Mouse (Mus musculus) forebrain, postnatal 0 days (tissue): ENCODE data around the gene Olfr1366. TPM values are rescaled to one million over a fixed set of nuclear protein-coding genes. Genes with fewer than 3 reads are reported as not detected.
A peak's percentile ranks its signal among the peaks of the same experiment; 100 is the strongest.
"Not testable (repeated sequence)": the region's sequence is repeated elsewhere in the genome, so short reads cannot be mapped to it uniquely, and the experiment has no call there.

ENCODE experiments used
- ATAC-seq: fragments of 200-750 bp; cut with Nextera tagmentation; 2 replicates; pipeline ENCODE4 v1.8.0; 2017; ENCODE audit warnings: mild to moderate bottlenecking, moderate library complexity
- DNase-seq: peaks from one replicate; pipeline ENCODE4 v3.0.0-alpha.2; 2015
- H3K27ac ChIP-seq: fragments of 300-500 bp; sonication (generic); 2 replicates; pipeline ENCODE4 v1.5.1; 2014; ENCODE audit warnings: low read depth, mild to moderate bottlenecking, antibody characterized with exemption, low read length, moderate library complexity, mixed read lengths
- H3K27me3 ChIP-seq: fragments of 300-500 bp; sonication (generic); 2 replicates; pipeline ENCODE4 v1.6.1; 2014; ENCODE audit warnings: mild to moderate bottlenecking, low read length, mixed read lengths; ENCODE audit not compliant: insufficient read depth
- H3K36me3 ChIP-seq: fragments of 300-500 bp; sonication (generic); 2 replicates; pipeline ENCODE4 v1.6.1; 2014; ENCODE audit warnings: mild to moderate bottlenecking, moderate library complexity; ENCODE audit not compliant: insufficient read depth
- H3K4me1 ChIP-seq: fragments of 300-500 bp; sonication (generic); 2 replicates; pipeline ENCODE4 v1.6.1; 2014; ENCODE audit warnings: antibody characterized with exemption; ENCODE audit not compliant: insufficient read depth
- H3K4me2 ChIP-seq: fragments of 300-500 bp; sonication (generic); 2 replicates; pipeline ENCODE4 v1.6.1; 2014; ENCODE audit warnings: low read depth, mild to moderate bottlenecking, moderate library complexity
- H3K4me3 ChIP-seq: fragments of 300-500 bp; sonication (generic); 2 replicates; pipeline ENCODE4 v1.5.1; 2014; ENCODE audit warnings: low read depth, low read length, mixed read lengths
- H3K9ac ChIP-seq: fragments of 300-500 bp; sonication (generic); 2 replicates; pipeline ENCODE4 v1.6.1; 2014; ENCODE audit warnings: mild to moderate bottlenecking
- H3K9me3 ChIP-seq: fragments of 300-500 bp; sonication (generic); 2 replicates; pipeline ENCODE4 v1.6.1; 2016; ENCODE audit warnings: low read length
- CTCF ChIP-seq: sonication (generic); IDR thresholded peaks from 2 replicates; pipeline ENCODE4 v1.5.1; 2016; ENCODE audit warnings: antibody characterized with exemption, control low read depth, low read depth
- WGBS: fragments of 180-500 bp; shearing (Covaris S2); extraction: QIAGEN DNeasy Blood & Tissue Kit; methylation state at CpG from one replicate; pipeline ENCODE4 v1.1.7; 2014; 5-methylcytosine and 5-hydroxymethylcytosine counted together
- polyA plus RNA-seq: library from polyadenylated mRNA; unstranded; fragments of >200 nt; fragmentation: Nextera tagmentation; extraction: Ambion mirVana; gene quantifications from 2 replicates; pipeline ENCODE4 v1.2.1, GENCODE M21; 2015
- total RNA-seq: library from RNA; depleted of rRNA; stranded (reverse); fragments of >200 nt; gene quantifications from 2 replicates; pipeline ENCODE4 v1.2.3, GENCODE M21; 2014; rRNA removed

The Olfr1366 gene
- total and polyA plus RNA-seq, 2 experiments from 2014 or later: 0.15 TPM; not detected in 1

DNA sequence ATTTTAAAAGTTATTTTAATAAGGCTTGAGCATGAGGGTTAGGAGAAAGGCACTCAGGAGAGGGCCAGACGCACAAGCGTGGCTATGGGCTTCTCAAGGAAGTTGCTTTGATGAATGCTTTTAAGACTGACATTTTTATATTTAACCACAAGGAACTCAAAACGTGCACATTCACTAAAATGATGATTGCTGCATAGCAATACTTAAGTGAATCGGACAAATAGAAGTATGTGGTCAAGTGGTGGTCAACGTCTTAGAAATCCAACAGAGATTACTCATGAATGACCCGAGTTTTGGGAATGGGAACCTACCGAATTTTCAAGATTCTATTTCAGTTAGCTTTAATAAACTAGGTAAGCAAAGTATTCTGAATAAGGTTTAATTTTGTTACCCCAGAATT is 12.5 kb downstream of the Olfr1366 start:
- peak overlapping the region; percentile 74 for H3K4me2 ChIP-seq
- no peaks in the 10 kb centered on the region for H3K9me3 ChIP-seq
- H3K4me1 ChIP-seq: peaks cover 6% of the 10 kb centered on the region; the same call in 1 of the 2 replicates
- no peak for TF ChIP-seq CTCF
- peaks cover 7% of the 10 kb centered on the region; the same call in 1 of the 2 replicates for H3K36me3 ChIP-seq
- H3K27ac ChIP-seq: no peak overlapping the region
- 48% methylated on average over 7 of the region's 7 CpGs for WGBS
- peak overlapping the region; percentile 88 for H3K4me3 ChIP-seq
- no peaks in the 10 kb centered on the region for H3K27me3 ChIP-seq
- DNase-seq: peak; percentile 7
- no peak for ATAC-seq
- 0 out of 2 replicates have a peak overlapping the region, but pooled peaks have one; percentile 1 for H3K9ac ChIP-seq

DNA sequence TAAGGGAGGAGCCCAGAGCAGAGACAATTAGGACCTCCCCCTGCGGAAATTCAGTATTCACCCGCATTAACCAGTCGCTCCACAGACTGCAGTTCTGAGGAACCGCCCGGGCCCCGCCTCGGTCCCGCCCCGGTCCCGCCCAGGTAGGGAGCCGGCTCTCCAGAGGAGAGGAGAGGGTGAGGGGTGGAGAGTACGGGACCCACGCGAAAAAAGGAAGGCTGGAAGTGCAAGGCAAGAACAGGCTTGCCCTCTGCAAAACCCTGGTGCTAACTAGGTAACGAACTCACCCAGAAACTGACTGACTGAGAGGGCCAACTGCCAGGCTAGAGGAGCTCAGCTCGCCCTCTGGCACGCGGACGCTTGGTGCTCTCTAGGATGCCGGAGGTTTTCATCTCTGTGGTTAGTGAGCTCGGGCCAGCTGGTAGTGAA is 36.4 kb downstream of the Olfr1366 start:
- no peaks in the 10 kb centered on the region for H3K27me3 ChIP-seq
- H3K4me1 ChIP-seq: no peaks in the 10 kb centered on the region
- ATAC-seq (peak; percentile 99), DNase-seq (peak; percentile 92)
- peak overlapping the region; percentile 62 for H3K9ac ChIP-seq
- H3K36me3 ChIP-seq: no peaks in the 10 kb centered on the region
- no peak for TF ChIP-seq CTCF
- peak overlapping the region; percentile 53 for H3K4me2 ChIP-seq
- H3K27ac ChIP-seq: peak overlapping the region; percentile 78
- under 1% methylated on average over 21 of the region's 21 CpGs for WGBS
- no peaks in the 10 kb centered on the region for H3K9me3 ChIP-seq
- H3K4me3 ChIP-seq: peak overlapping the region; percentile 60

DNA sequence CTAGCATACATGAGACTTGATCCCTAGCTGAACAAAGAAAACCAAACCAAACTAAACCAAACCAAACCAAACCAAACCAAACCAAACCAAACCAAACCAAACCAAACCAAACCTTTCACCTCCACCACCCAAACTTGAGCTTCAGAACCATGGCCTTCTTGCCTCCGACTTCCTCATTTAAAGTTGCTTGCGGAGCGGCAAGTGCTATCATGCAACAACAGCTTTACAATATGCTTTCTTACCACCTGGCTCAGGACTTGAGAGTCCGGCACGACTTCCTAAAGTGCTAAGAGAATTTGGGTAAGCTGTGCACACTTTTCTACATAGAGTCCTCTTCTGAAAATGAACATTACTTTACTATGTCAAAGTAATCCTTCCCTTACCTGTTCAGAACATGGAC is 40.3 kb downstream of the Olfr1366 start:
- no peak for TF ChIP-seq CTCF
- ATAC-seq (no peak), DNase-seq (no peak)
- Histone ChIP-seq H3K4me1 (no peaks in the 10 kb centered on the region), H3K9ac (no peak overlapping the region), H3K27me3 (no peaks in the 10 kb centered on the region), H3K27ac (no peak overlapping the region), H3K36me3 (no peaks in the 10 kb centered on the region), H3K9me3 (no peaks in the 10 kb centered on the region), H3K4me2 (no peak overlapping the region), H3K4me3 (no peak overlapping the region)
- WGBS: 93% methylated on average over 5 of the region's 5 CpGs

DNA sequence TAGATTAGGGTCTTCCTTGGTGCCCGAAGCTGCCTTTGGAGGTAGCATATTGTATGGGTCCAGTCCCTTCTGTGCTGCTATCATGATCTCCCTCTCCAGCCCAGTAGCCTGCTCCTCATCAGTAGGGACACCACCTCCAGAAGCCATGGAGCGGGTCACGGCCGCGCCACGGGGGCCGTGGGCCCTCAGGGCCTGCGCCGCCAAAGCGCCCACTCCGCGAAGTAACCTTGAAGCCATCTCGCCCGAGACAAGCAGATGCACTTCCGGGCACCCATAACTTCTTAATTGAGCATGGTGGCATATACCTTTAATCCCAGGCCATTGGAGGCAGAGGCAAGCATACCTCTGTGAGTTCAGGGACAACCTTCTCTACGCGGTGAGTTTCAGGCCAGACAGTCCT is 41.4 kb downstream of the Olfr1366 start, which contains the start of gene Gm11273:
TSS of gene Gm11273 (minus strand) at position 237 of the 400 bp plus-strand sequence.
- not testable (repeated sequence) for ATAC-seq, H3K9me3 ChIP-seq, H3K27me3 ChIP-seq, H3K4me3 ChIP-seq, H3K9ac ChIP-seq, H3K36me3 ChIP-seq, H3K27ac ChIP-seq, DNase-seq, H3K4me2 ChIP-seq, H3K4me1 ChIP-seq
- WGBS: 94% methylated on average over 17 of the region's 17 CpGs

DNA sequence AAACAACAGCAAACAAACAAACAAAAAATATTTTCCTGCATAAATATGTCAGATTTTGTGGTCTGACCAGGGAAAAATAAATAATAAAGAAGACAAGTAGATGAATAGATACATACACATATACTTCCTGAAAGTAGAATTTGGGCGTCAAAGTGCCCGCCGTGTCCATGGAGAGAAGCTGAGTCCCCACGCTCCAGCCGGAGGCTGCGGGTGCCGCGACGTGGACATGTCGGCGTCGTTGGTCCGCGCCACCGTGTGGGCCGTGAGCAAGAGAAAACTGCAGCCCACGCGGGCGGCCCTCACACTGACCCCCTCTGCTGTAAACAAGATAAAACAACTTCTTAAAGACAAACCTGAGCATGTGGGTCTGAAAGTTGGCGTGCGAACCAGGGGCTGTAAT is 47.5 kb downstream of the Olfr1366 start, which contains the start of gene AK157302:
TSS of gene AK157302 (plus strand) at position 144 of the 400 bp plus-strand sequence.
- no peak within 1 kb of the TSS for H3K4me3 ChIP-seq
- TF ChIP-seq CTCF: no peak
- 92% methylated on average over 21 of the region's 21 CpGs for WGBS
- H3K9me3 ChIP-seq: no peaks in the 10 kb centered on the region
- no peaks in the 10 kb centered on the region for H3K27me3 ChIP-seq
- DNase-seq (no peak), ATAC-seq (no peak)
- no peak within 1 kb of the TSS for H3K9ac ChIP-seq
- H3K36me3 ChIP-seq: no peaks in the 10 kb centered on the region
- no peaks in the 10 kb centered on the region for H3K4me1 ChIP-seq
- no peak within 1 kb of the TSS for H3K4me2 ChIP-seq
- H3K27ac ChIP-seq: no peak within 1 kb of the TSS

DNA sequence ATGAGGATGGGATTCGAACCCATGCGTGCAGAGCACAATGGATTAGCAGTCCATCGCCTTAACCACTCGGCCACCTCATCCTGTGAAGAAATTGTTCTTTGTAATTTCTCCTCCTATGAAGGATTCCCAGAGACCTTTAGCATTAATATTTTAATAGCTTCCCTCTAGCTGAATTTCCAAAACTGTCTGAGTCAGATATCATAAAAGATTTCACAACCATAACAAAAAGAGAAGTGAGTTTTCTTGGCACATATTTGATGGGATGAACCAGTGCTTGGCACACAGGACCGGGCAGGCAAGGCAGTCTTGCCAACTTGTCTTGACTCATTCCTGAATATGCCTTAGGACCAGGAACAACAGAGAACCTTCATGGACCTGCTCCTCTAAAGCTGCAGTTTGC is 49.8 kb downstream of the Olfr1366 start:
- DNase-seq (no peak), ATAC-seq (no peak)
- H3K4me3 ChIP-seq: no peak overlapping the region
- H3K27me3 ChIP-seq: no peaks in the 10 kb centered on the region
- H3K4me1 ChIP-seq: no peaks in the 10 kb centered on the region
- 92% methylated on average over 5 of the region's 5 CpGs for WGBS
- TF ChIP-seq CTCF: no peak
- H3K4me2 ChIP-seq: no peak overlapping the region
- H3K9ac ChIP-seq: no peak overlapping the region
- H3K27ac ChIP-seq: no peak overlapping the region
- H3K36me3 ChIP-seq: no peaks in the 10 kb centered on the region
- H3K9me3 ChIP-seq: no peaks in the 10 kb centered on the region

DNA sequence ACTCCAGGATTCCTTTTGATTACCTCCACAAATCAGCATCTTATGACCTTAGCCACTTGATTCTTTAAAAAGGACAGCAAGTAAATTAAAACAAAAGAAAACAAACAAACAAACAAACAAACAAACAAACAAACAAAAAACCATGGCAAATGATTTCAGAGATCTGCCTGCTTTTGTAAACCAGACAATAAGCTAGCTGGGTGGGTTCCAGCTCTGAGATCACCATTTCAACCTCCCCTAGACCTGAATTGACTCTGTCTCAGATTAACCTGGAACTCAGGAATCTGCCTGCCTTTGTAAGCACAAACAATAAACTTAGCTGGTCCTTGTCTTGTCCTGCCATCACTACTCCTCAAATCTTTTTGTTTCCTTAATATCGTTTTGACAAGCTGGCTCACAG is 55.7 kb downstream of the Olfr1366 start:
- no peaks in the 10 kb centered on the region for H3K9me3 ChIP-seq
- 84% methylated on average over 1 of the region's 1 CpGs for WGBS
- peaks cover 20% of the 10 kb centered on the region for H3K36me3 ChIP-seq
- no peak for ATAC-seq
- no peak overlapping the region for H3K4me2 ChIP-seq
- H3K4me3 ChIP-seq: no peak overlapping the region
- no peak for DNase-seq
- no peak for TF ChIP-seq CTCF
- no peaks in the 10 kb centered on the region for H3K4me1 ChIP-seq
- no peaks in the 10 kb centered on the region for H3K27me3 ChIP-seq
- no peak overlapping the region for H3K9ac ChIP-seq
- no peak overlapping the region for H3K27ac ChIP-seq

Other genes starting within 250 kb of the Olfr1366 start
Only the 30 nearest of the 31 such genes appear.
- gene Gpx6, start 230.7 kb downstream of the Olfr1366 start, total RNA-seq: 0.15 TPM in 1 of 2 replicates, not detected in the other
- 0.11 and 0.14 TPM in 2 replicates for gene Gpx6, start 230.7 kb downstream of the Olfr1366 start, polyA plus RNA-seq
- gene Olfr1367, start 195.9 kb downstream of the Olfr1366 start, total RNA-seq: not detected in 2 replicates
- gene Olfr1367, start 195.9 kb downstream of the Olfr1366 start, polyA plus RNA-seq: not detected in 2 replicates
- 10.4 and 11.5 TPM in 2 replicates for gene Zscan12, start 180.0 kb downstream of the Olfr1366 start, total RNA-seq
- 7.2 and 8.1 TPM in 2 replicates for gene Zscan12, start 180.0 kb downstream of the Olfr1366 start, polyA plus RNA-seq
- gene Zkscan3, start 140.1 kb downstream of the Olfr1366 start, total RNA-seq: 51.8 and 54.0 TPM in 2 replicates
- gene Zkscan3, start 140.1 kb downstream of the Olfr1366 start, polyA plus RNA-seq: 42.2 and 45.6 TPM in 2 replicates
- 2.3 and 4.7 TPM in 2 replicates for gene Pgbd1, start 101.8 kb downstream of the Olfr1366 start, total RNA-seq
- gene Pgbd1, start 101.8 kb downstream of the Olfr1366 start, polyA plus RNA-seq: 0.83 and 1.5 TPM in 2 replicates
- 25.2 and 27.1 TPM in 2 replicates for gene Zscan26, start 89.1 kb downstream of the Olfr1366 start, total RNA-seq
- 10.9 and 16.7 TPM in 2 replicates for gene Zscan26, start 89.1 kb downstream of the Olfr1366 start, polyA plus RNA-seq
- gene Nkapl, start 74.3 kb downstream of the Olfr1366 start, total RNA-seq: 0.69 and 1.3 TPM in 2 replicates
- gene Nkapl, start 74.3 kb downstream of the Olfr1366 start, polyA plus RNA-seq: 1.8 and 2.7 TPM in 2 replicates
- gene Zkscan4, start 63.9 kb downstream of the Olfr1366 start, total RNA-seq: 8.9 and 9.3 TPM in 2 replicates
- gene Zkscan4, start 63.9 kb downstream of the Olfr1366 start, polyA plus RNA-seq: 4.2 and 6.1 TPM in 2 replicates
- 1.5 TPM in 1 of 2 replicates, not detected in the other for gene Gm10065, start 63.4 kb downstream of the Olfr1366 start, total RNA-seq
- not detected in 2 replicates for gene Gm10065, start 63.4 kb downstream of the Olfr1366 start, polyA plus RNA-seq
- gene AK157302, start 47.6 kb downstream of the Olfr1366 start, total RNA-seq: 0.14 and 0.31 TPM in 2 replicates
- gene AK157302, start 47.6 kb downstream of the Olfr1366 start, polyA plus RNA-seq: 0.42 and 0.54 TPM in 2 replicates
- 5.9 and 7.1 TPM in 2 replicates for gene Gm11273, start 41.4 kb downstream of the Olfr1366 start, total RNA-seq
- 5.8 and 11.0 TPM in 2 replicates for gene Gm11273, start 41.4 kb downstream of the Olfr1366 start, polyA plus RNA-seq
- gene Zkscan8, start 11.7 kb downstream of the Olfr1366 start, total RNA-seq: 7.8 and 9.5 TPM in 2 replicates
- gene Zkscan8, start 11.7 kb downstream of the Olfr1366 start, polyA plus RNA-seq: 1.3 and 2.2 TPM in 2 replicates
- not detected in 2 replicates for gene Olfr1535, start 17.1 kb upstream of the Olfr1366 start, total RNA-seq
- gene Olfr1535, start 17.1 kb upstream of the Olfr1366 start, polyA plus RNA-seq: 0.06 and 0.07 TPM in 2 replicates
- not detected in 2 replicates for gene Olfr1364, start 39.0 kb upstream of the Olfr1366 start, total RNA-seq
- not detected in 2 replicates for gene Olfr1364, start 39.0 kb upstream of the Olfr1366 start, polyA plus RNA-seq
- gene Olfr1362, start 71.2 kb upstream of the Olfr1366 start, total RNA-seq: not detected in 2 replicates
- gene Olfr1362, start 71.2 kb upstream of the Olfr1366 start, polyA plus RNA-seq: not detected in 2 replicates
- not detected in 2 replicates for gene Olfr11, start 99.7 kb upstream of the Olfr1366 start, total RNA-seq
- not detected in 2 replicates for gene Olfr11, start 99.7 kb upstream of the Olfr1366 start, polyA plus RNA-seq
- not detected in 2 replicates for gene Olfr1361, start 120.6 kb upstream of the Olfr1366 start, total RNA-seq
- gene Olfr1361, start 120.6 kb upstream of the Olfr1366 start, polyA plus RNA-seq: not detected in 2 replicates
- not detected in 2 replicates for gene Olfr1360, start 134.6 kb upstream of the Olfr1366 start, total RNA-seq
- not detected in 2 replicates for gene Olfr1360, start 134.6 kb upstream of the Olfr1366 start, polyA plus RNA-seq
- gene Olfr1359, start 155.3 kb upstream of the Olfr1366 start, total RNA-seq: not detected in 2 replicates
- not detected in 2 replicates for gene Olfr1359, start 155.3 kb upstream of the Olfr1366 start, polyA plus RNA-seq
- 131 and 141 TPM in 2 replicates for gene Hist1h2bl, start 173.3 kb upstream of the Olfr1366 start, total RNA-seq
- 0.65 and 0.73 TPM in 2 replicates for gene Hist1h2bl, start 173.3 kb upstream of the Olfr1366 start, polyA plus RNA-seq
- 342 and 560 TPM in 2 replicates for gene Hist1h2ai, start 173.6 kb upstream of the Olfr1366 start, total RNA-seq
- 12.1 and 14.6 TPM in 2 replicates for gene Hist1h2ai, start 173.6 kb upstream of the Olfr1366 start, polyA plus RNA-seq
- gene Hist1h3h, start 174.9 kb upstream of the Olfr1366 start, total RNA-seq: 277 and 308 TPM in 2 replicates
- 0.75 and 1.3 TPM in 2 replicates for gene Hist1h3h, start 174.9 kb upstream of the Olfr1366 start, polyA plus RNA-seq
- 308 and 356 TPM in 2 replicates for gene Hist1h2bm, start 179.2 kb upstream of the Olfr1366 start, total RNA-seq
- gene Hist1h2bm, start 179.2 kb upstream of the Olfr1366 start, polyA plus RNA-seq: 0.34 TPM in 1 of 2 replicates, not detected in the other
- 282 and 307 TPM in 2 replicates for gene Hist1h4j, start 192.3 kb upstream of the Olfr1366 start, total RNA-seq
- gene Hist1h4j, start 192.3 kb upstream of the Olfr1366 start, polyA plus RNA-seq: not detected in 2 replicates
- 635 and 850 TPM in 2 replicates for gene Hist1h4k, start 207.7 kb upstream of the Olfr1366 start, total RNA-seq
- not detected in 2 replicates for gene Hist1h4k, start 207.7 kb upstream of the Olfr1366 start, polyA plus RNA-seq
- gene Hist1h2ak, start 211.0 kb upstream of the Olfr1366 start, total RNA-seq: 242 and 258 TPM in 2 replicates
- 4.4 and 5.2 TPM in 2 replicates for gene Hist1h2ak, start 211.0 kb upstream of the Olfr1366 start, polyA plus RNA-seq
- gene Hist1h2bn, start 211.3 kb upstream of the Olfr1366 start, total RNA-seq: 157 and 249 TPM in 2 replicates
- gene Hist1h2bn, start 211.3 kb upstream of the Olfr1366 start, polyA plus RNA-seq: not detected in 2 replicates
- 140 and 182 TPM in 2 replicates for gene Hist1h1b, start 237.8 kb upstream of the Olfr1366 start, total RNA-seq
- 4.0 and 4.7 TPM in 2 replicates for gene Hist1h1b, start 237.8 kb upstream of the Olfr1366 start, polyA plus RNA-seq
- 282 and 291 TPM in 2 replicates for gene Hist1h3i, start 240.6 kb upstream of the Olfr1366 start, total RNA-seq
- 20.0 and 34.1 TPM in 2 replicates for gene Hist1h3i, start 240.6 kb upstream of the Olfr1366 start, polyA plus RNA-seq
- gene Hist1h2an, start 244.4 kb upstream of the Olfr1366 start, total RNA-seq: 143 and 154 TPM in 2 replicates
- gene Hist1h2an, start 244.4 kb upstream of the Olfr1366 start, polyA plus RNA-seq: 1.1 and 1.6 TPM in 2 replicates